Mouse (Mus musculus): ENCODE measurements around the gene Epb41l3.

Epb41l3 gene

GRCm38 (mm10) chr17:69192863-69193493, 117.5 kb downstream of the Epb41l3 start:
- no peak for DNase-seq

- DNase-seq, result no peak
These were observed 119.1 kb downstream of the Epb41l3 start for GRCm38 (mm10) chr17:69194599-69194998.

GRCm38 (mm10) chr17:69195758-69196157, 120.3 kb downstream of the Epb41l3 start:
- no peak for DNase-seq

GRCm38 (mm10) chr17:69196656-69197055, 121.2 kb downstream of the Epb41l3 start:
- no peak for DNase-seq

GRCm38 (mm10) chr17:69198805-69199204, 123.3 kb downstream of the Epb41l3 start:
- DNase-seq, result no peak

- DNase-seq, result no peak
These were observed 124.3 kb downstream of the Epb41l3 start for GRCm38 (mm10) chr17:69199827-69200226.

- DNase-seq, result no peak
These were observed 125.5 kb downstream of the Epb41l3 start for GRCm38 (mm10) chr17:69200936-69201335.

GRCm38 (mm10) chr17:69205282-69205999, 130.0 kb downstream of the Epb41l3 start:
- DNase-seq, result no peak

- DNase-seq, result no peak
These were observed 132.3 kb downstream of the Epb41l3 start for GRCm38 (mm10) chr17:69207562-69208312.

GRCm38 (mm10) chr17:69211065-69211464, 135.6 kb downstream of the Epb41l3 start:
- no peak for DNase-seq

- DNase-seq, result no peak
These were observed 140.6 kb downstream of the Epb41l3 start for GRCm38 (mm10) chr17:69216120-69216519.

GRCm38 (mm10) chr17:69220849-69221248, 145.4 kb downstream of the Epb41l3 start:
- no peak for DNase-seq

GRCm38 (mm10) chr17:69221377-69221776, 145.9 kb downstream of the Epb41l3 start:
- DNase-seq, result no peak

- no peak for DNase-seq
These were observed 146.6 kb downstream of the Epb41l3 start for GRCm38 (mm10) chr17:69221966-69222692.

GRCm38 (mm10) chr17:69225996-69226395, 150.5 kb downstream of the Epb41l3 start:
- DNase-seq, result no peak

GRCm38 (mm10) chr17:69227426-69228014, 152.0 kb downstream of the Epb41l3 start:
- DNase-seq, result no peak

GRCm38 (mm10) chr17:69229451-69229850, 154.0 kb downstream of the Epb41l3 start:
- no peak for DNase-seq

- DNase-seq, result peak in 1 of 2 experiments; percentile 17
These were observed 154.7 kb downstream of the Epb41l3 start for GRCm38 (mm10) chr17:69230131-69230621.

GRCm38 (mm10) chr17:69231360-69231759, 155.9 kb downstream of the Epb41l3 start:
- peak in 1 of 2 experiments; percentile 11 for DNase-seq

- DNase-seq, result no peak
These were observed 161.7 kb downstream of the Epb41l3 start for GRCm38 (mm10) chr17:69237172-69237571.

GRCm38 (mm10) chr17:69238810-69239373, 163.4 kb downstream of the Epb41l3 start:
- no peak for DNase-seq

GRCm38 (mm10) chr17:69239423-69239822, 163.9 kb downstream of the Epb41l3 start:
- no peak for DNase-seq

All from cerebellum, postnatal 36 days (tissue).